Mouse (Mus musculus) fat pad, adult 2 months (tissue): Measurements from ENCODE around the gene Tent5c.
A peak's percentile ranks its signal among the peaks of the same experiment; 100 is the strongest.

ENCODE experiments used
- DNase-seq: peaks from one replicate; pipeline ENCODE4 v3.0.0-alpha.2; 2011; ENCODE audit warnings: low read depth, low spot score; ENCODE audit errors: extremely low read depth

Tent5c gene

DNA sequence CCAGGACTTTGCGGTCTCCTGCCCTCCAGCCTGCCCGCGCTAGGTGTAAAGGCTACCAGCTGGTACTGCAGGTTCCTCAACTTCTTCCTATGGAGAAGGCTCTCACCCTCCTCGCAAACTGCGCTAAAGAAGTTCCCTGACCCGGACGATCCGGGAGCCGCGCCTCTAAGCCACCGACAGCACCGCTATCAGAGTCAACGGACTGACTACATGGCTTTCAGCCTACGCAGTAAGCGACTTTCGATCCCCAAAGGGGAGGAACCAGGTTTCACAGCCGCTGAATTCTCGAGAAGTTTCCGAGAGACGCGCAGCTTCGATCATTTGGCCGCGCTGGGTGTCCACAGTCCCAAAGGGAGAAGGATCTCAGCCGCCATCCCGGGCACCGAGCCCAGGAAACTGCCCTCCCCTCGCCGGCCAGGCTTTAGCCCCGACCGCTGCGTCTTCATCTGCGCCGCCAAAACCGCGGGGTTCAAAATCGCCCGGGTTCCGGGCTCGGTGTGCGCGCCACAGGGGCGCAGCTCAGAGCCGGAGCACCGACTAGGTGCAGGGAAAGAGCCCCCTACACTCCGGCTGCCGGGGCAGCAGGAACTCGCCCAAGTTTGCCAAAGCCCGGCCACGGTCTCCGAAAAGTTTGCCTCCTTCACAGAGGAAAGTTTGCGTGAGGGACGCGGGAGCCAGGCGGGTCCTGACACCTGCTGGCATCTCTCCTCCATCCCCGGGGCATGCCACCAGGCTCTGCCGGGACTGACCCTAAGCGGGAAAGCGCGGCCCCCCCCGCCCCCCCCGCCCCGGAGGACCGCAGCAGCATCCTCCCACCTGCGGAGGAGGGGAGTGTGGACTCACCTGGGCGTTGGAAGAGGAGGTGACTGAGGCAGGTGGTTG lies 632 bp downstream of the Tent5c start:
- DNase-seq, result no peak

DNA sequence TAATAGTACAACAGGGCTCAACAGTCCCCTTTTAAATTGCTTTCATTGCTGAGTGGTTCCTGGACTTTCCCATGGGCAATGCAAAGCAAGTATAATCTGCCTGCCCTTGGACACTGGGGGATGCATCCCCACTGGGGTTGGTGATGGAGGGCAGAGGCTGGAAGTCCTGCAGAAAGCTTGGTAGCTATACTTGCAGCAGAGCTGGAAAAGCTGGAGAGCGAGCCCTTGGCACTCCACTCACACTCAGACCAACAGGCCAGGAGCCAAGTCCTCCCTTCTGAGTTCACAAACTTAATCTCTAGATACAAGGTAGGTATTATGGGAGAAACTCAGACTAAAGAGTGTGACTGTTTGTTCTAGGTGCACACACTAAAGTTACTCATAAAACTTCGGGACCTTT lies 2.1 kb downstream of the Tent5c start:
- DNase-seq, result no peak

DNA sequence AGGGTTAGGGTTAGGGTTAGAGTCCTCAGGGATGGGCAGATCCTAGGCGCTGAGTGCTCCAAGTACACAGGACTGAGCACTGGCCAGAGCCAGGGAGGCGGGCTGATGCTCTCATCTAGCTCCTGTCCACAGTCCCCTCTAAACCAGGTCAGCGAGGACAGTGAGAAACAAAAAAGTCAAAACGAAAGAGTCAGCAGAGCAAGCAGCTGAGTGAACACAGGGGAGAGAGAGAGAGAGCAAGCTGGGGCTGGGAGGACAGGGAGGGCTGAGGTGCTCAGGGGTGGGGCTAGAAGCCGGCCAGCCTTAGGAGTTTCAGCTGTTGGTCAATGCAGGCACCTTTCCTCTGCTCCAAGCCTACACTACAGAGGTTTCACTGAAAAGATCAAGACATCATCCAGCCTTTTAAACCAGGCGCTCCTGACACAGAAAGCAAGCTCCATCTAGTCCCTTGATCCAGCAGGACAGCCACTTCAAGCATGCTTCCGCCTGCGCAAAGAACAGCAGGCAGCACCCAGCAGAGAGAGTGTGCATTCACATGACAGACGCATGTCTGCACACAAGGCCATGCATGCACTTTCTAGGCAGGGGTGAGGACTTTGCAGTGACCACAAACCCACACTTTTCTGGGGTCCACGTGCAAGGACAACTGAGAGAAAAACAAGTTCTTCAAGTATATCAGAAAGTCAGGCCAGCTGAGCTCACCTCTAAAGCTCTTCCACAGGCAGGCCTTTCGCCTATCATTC lies 3.6 kb downstream of the Tent5c start:
- DNase-seq, result no peak

DNA sequence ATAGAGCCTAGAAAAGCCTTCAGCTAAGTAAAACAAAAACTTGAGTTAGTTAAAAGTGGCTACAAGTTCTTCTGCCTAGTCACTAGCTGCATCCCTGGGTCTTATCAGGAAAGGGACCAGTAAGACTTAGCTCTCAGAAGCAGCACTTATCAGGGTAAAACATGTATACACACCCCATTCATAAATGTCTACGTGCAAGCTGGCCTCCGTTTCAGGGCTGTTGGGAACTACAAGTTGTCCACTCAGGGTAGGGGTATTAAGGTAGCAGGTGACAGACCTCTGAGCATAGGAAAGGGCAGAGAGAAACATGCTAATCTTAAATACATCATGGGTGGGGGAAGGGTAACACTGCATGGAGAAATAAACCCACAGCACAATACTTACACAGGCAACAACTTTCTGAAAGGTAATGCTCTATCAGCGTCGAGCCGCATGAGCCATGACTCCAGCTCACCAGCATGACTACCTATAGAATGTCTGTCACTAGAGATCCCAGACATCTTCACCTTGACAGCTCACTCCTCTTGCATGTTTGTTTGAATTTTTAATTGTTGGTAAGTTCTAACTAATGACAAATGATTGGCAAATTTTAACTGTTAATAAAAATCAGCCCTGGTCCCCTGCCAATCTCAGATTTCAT lies 6.0 kb downstream of the Tent5c start:
- no peak for DNase-seq

DNA sequence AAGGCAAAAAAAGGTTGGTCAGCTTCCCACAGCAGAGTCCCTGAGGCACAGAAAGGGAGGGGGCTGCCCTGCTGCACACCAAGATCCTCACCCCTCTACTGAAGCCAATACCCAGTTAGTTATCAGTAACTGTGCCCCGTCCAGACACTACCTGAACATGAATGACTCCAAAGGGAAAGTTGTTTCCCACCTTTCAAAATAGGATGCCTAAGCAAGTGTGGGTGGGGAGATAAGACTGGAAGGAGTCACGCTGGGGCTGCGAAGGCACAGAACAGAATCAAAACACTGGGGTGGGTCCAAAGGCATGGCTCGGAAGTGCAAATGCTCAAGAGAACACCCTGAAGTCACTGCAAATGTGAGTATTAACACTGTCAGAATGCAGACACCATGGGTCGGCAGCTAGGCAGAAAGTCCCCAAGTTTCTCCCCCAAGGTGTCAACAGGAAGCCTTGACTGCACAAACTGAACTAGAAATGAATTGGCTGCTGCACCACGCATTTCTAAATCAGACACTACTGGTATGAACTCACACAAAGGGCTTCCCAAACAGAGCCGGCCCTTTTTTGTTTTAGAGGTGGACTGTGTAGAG lies 6.7 kb downstream of the Tent5c start:
- no peak for DNase-seq

DNA sequence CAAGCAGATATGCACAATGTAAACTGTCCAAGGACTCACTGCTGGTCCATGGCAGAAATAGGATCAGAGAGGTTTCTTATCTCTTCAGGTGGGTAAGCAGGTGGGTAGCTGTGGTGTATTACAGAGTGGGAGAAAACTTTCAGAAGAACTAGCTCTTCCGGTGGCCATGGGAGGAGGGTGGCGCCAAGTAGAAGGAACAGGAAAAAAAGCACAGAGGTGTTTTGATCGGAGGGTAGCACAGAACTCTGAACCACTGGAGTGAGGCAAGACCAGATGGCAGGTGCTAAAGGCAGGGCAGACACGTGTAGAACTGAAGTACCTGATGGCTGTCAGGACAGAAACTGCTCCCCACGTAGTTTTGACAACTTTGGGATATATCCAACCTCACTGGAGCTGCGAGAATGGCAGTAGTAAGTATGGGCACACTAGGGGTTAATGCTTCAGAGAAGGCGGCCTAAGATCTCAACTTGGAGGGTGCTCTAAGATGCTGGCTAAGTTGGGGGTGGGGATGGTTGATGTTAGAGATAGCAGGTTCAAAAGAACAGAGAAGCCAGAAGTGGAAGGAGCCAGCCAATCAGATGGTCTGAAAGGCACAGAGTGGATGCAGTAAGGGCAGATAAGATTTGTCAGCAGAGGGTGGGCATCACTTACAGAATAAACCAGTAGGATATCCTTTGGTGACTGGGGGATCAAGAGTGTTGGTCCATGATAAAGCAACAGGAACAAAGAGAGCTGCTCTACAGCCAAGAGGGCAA lies 8.7 kb downstream of the Tent5c start:
- DNase-seq, result no peak

DNA sequence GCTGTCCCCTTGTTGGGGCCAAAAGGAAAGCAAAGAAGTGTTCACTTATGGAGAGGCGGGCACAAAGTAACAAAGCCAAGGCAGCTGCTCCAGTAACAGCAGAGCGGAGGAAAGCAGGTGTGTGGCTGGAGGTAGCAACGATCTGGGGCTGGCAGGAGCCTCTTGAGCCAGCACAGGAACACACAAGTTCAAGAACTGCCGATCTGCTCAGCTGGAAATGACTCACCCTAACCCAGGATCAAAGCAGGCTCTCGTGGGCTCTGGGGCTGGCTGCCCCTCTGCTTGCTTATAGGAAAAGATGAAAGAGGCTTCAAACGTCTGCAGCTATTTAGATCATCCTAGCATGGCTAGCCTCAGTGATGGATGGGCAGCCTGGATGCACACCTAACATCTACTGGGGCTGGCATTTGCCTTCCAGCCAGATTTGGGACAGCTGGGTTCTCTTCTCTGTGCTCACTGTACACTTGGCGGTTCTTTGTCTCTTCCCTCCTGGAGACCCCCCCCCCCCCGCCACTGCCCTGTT lies 14.1 kb downstream of the Tent5c start:
- no peak for DNase-seq

DNA sequence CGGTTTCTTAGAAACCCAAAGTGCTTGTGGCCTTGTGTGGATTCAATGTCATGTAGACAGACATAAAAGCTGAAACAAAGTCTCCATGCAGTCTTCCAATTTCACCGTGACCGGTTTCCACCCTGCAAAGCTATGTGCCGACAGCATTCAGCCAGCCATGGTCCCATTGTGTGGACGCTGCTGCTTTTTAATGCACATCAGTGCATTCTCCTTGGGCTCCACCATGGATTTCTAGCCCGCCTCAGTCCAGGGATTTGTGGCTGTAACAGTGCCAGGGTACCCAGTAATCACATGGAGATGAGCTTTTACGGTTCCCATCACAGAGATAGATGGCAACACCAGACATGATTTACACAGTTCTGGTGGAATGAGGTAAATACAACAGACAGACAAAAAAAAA lies 14.6 kb downstream of the Tent5c start:
- no peak for DNase-seq

DNA sequence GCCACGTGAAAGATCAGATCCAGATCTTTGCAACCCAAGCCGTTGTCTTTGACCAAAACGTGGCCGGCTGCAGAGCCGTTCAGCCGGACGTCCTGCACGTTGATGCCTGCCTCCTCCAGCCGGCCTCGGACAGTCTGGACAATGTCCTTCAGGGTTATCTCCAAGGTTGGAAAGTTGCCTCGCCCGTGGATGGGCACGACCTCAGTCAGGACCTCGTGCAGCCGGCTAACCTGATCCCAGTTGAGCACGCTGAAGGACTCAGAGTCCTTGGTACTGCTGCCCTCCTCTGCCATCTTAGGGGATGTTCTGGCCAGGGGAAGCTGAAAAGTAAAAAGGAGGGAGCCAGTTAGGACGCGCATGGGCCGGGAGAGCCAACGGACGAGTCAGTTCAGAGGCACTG lies 16.0 kb downstream of the Tent5c start:
- no peak for DNase-seq

DNA sequence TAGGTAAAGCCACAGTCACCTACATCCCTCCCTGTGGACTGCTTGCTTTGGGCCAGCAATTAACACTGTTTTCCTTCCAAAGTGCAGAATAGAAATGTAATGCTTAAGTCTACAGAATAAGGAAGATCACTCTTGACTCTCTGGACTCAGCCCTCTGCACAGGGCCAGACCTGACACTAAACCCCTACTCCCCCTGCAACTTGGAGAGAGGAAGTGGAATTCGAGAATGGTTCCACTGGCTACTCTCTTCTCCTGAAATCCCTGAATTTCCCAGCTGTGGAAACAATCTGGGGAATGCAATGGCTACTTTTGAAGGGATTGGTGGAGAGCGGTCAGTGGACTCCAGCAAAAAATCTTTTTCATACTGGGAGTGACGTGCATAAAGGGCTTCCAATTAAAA lies 18.2 kb downstream of the Tent5c start:
- no peak for DNase-seq

DNA sequence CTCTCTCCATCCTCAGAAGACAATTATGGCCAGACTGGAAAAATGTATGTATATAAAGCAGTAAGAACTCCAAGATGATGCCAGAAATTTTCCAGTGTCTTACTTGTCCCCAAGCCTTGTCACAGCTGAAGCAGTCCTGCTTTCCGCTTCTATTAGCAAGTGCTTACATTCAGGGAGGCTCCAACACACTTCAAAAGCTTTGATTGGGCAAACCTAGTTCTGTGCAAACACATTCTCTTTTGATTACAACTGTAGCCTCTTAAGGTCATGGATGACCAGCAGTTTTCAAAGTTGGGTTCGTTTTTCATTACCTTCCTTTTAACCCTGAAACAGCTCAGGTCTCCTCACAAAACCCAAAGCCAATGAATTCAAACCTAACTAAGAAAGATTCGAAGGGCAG lies 19.0 kb downstream of the Tent5c start:
- DNase-seq, result no peak

DNA sequence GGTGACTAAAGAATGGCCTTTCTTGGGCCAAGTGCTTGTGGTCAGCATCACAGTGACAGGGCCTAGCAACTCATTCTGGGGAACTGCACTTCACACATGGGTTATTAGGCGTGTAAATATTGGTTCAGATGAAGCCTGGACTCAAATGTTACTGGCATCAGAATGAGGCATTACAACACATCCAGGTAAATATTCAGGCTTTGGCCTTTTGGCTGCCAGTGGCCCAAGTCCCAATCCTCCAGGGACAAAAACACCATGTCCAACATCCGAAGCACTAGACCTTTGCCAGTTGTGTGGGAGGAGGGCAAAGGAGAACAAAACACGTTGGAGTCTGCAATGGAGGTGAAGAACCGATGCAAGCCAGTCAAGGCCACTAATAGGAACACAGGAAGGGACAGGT lies 22.6 kb downstream of the Tent5c start:
- DNase-seq, result peak; percentile 75

DNA sequence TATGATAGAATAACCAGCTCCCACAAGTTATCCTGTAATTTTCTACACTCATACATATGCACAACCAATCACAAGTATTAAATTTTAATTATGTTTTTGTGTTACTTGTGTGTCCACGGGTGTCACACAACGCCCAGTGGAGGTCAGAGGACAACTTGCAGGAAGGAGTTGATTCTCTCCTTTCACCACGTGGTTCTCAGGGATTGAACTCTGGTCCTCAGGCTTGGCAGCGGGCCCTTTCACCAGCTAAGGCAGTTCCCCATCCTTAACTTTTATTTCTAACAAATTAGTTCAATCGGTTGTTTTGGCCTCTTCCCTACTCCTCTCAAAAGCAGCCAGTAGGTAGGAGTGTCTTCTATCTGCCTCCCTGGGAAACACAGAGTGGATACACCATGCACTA lies 24.5 kb downstream of the Tent5c start:
- no peak for DNase-seq

DNA sequence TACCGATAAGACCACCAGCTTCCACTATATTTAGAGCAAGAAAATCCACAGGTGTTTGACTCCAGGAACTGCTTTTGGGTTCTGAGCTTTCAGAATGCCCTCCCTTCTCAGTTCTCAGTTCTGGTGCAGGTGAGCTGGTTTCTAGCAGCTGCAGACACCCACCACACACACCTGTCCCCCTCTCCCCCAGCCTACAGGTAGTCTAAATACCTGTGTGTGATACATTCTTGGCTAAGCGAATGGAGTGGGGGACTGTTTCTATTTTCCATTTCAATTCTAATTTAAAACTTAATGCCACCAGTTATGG lies 25.2 kb downstream of the Tent5c start:
- no peak for DNase-seq

DNA sequence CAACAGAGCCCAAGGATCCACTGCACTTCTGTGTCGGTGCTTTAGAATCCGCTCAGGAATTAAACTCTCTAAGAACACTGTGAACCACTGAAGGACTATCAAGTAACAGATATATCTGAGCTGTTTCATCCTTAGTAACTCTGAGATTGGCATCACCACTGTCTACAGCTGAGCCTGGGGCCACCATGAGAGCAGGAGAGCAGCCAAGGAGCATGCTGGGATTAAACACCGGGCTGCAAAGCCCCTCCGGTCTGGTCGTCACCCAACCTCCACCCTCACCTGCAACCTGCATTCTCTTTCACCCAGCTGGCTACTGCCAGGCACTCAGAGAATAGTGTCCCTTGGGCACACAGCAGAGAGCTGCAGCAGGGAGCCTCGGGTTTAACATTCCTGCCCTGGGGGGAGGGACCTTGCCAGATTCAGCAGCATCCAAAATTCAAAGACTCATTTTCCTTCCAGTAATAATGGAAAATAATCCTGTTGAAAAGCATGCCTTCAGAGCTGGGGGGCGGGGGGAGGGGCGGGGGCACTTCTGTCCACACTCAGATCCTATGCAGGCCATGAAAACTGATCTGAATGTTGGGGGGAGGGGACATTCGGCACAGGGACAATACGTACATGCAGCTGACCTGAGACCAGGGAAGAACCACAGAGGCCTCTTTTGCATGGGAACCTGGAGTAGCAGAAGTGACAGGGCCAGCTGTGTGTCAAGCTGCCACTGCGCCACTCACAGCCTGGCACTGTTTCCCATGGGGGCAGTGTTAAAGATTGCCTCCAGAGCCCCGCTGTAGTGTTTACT lies 25.8 kb downstream of the Tent5c start:
- peak; percentile 47 for DNase-seq

DNA sequence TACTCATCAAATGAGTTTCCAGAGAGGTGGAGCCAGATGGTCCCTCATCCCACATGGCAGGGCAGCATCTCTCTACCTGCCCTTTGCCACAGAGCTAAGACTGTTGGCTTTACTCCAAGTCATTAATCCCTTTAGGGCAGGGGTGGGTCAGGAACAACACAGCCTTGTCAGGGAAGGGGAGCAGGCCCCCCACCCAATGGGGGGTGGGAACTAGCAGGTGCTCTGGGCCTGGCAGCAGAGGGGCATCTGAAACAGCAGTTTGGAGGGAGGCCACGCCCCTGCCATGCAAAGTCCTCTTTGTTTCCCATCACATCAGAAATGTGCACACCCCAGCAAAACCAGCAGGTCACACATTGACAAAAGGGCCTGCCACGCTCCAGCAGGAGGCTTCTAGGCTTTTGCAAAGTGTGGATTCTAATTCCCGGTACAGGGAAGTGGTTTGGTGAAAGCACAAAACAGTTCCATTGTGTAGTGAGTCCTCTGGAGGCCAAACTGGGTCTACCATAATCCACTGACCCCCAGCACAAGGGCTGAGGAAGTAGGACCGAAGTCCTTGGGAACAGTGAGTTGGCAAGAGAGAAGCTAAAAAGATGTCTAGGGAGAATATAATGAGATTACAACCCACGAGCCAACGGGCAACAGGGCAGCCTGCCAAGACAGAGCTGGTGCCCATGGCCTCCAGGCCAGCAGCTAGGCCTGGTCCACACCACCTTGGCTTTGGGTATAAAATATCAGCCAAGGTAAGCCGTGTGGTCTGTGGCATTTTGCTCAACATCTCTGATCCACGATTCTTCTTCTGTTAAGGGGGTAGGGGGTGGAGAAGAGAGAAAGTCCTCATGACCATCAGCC lies 26.7 kb downstream of the Tent5c start:
- no peak for DNase-seq

DNA sequence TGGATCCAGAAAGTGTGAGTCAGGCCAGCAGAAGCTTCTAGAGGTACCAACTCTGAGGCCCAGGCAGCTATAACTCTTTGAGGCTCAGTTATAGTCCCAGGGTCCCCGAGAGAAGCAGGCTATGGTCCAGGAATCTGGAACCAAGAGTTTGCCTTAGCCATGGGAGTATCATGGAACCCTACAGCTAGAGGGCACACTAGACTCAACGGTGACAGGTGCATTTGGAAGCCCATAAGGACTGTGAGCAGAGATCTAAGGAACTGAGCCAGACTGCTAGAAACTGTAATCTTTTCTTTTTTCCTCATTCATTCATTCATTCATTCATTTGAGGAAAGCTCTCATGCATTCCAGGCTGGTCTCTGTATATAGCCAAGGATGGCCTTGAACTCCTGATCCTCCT lies 28.6 kb downstream of the Tent5c start:
- DNase-seq, result no peak

DNA sequence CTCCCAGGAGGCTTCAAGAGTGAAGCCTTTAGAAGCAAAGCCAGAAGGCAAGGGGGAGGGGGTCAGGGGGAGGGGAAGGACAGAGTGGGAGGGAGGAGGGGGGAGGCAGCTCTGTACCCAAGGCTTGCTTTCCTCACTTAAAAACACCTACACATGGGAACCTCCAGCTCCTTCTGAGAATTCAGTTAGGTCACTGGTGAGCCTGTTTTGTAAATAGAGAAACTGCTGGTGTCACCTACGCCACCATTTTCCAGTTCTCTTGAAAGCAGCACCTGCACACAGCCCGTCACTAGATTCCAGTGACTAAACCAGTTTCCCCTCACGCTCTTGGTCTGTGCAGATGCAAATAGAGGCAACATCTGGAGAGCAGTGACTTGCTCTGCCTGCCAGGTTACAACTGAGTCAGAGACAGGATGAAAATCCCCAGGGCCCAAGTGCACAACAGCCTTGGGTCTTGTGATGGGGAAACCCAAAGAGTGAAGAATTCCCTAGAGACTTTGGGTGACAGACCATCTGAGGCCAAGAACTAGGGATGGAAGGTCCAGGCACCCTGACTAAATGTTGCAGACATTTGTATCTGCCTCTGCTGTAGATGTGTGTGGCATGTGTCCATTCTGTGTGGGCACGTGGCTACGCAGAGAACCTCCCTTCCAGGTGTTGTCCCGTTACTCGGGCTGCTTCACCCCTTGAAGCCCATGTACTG lies 45.2 kb downstream of the Tent5c start:
- no peak for DNase-seq
